Mouse (Mus musculus) olfactory bulb, adult 2 months (tissue): ENCODE measurements around the gene Macrod1.
A peak's percentile ranks its signal among the peaks of the same experiment; 100 is the strongest.

Source experiments
- CTCF ChIP-seq: fragments of 200-500 bp; IDR thresholded peaks from 2 replicates; pipeline ENCODE4 v1.5.1; 2012; ENCODE audit warnings: low read depth, mild to moderate bottlenecking, low read length, moderate library complexity; ENCODE audit not compliant: insufficient read depth
- POLR2A ChIP-seq: fragments of 200-500 bp; IDR thresholded peaks from 2 replicates; pipeline ENCODE4 v1.6.1; 2012; ENCODE audit warnings: mild to moderate bottlenecking, low read depth, low read length, moderate library complexity; ENCODE audit not compliant: insufficient read depth

GRCm38 (mm10) chr19:7103993-7104401 is 47.4 kb downstream of the Macrod1 start:
- TF ChIP-seq CTCF (0 out of 2 replicates have a peak, but pooled peaks have one; percentile 19), POLR2A (no peak)
